Mouse (Mus musculus): ENCODE measurements around the gene Mef2a.

DNA sequence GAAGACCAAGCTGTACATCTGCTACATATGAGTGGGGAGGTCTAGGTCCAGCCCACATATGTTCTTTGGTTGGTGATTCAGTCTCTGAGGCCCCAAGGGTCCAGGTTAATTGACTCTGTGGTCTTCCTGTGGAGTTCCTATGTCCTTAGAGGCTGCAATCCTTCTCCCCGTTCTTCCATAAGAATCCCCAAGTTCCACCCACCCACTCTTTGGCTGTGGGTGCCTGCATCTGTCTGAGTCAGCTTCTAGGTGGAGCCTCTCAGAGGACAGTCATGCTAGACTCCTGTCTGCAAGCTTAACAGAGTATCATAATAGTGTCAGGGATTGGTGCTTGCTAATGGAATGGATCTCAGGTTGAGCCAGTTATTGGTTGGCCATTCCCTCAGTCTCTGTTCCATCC, 159.1 kb downstream of the Mef2a start:
- TF ChIP-seq CTCF (conservative IDR thresholded peaks at IDR 0.05; ENCODE audit: insufficient read depth, insufficient read length, low read depth, low read length) (no peak), POLR2A (IDR thresholded peaks at IDR 0.05; ENCODE audit: low read depth, low read length) (no peak)
